Mouse (Mus musculus) C2C12 (cell line): ENCODE measurements at regions not wholly inside any gene's neighbourhood (a gene's known extent, or its start where the extent isn't known, plus 50 kb on each side); places are given as distances from the start of the nearest gene placed in this dataset.

Source experiments
- CTCF ChIP-seq: IDR thresholded peaks from one replicate; pipeline ENCODE4 v1.5.1; 2011; ENCODE audit not compliant: control insufficient read depth, insufficient read depth, insufficient read length
- USF1 ChIP-seq: IDR thresholded peaks from one replicate; pipeline ENCODE4 v1.6.1; 2011; ENCODE audit warnings: low read depth, mild to moderate bottlenecking, control low read depth, moderate library complexity

GRCm38 (mm10) chr10:55564961-55565360 lies 541.8 kb upstream of the Msl3l2 start:
- no peak for TF ChIP-seq CTCF
- TF ChIP-seq USF1: no peak
